ENCODE assay signal across 23 mouse cellular contexts in genomic region chr4:82283536-82283935, GRCm38 (mm10).
DNase-seq lines count a peak whose midpoint lies in the region; ATAC-seq and TF ChIP-seq lines count a peak whose summit lies in the region.
"Had no signal": no experiment of that assay in that cellular context is flagged by ENCODE, and none has a peak within 500 bp of the region (broad histone marks: within the 10 kb centered on the region; RNA-seq: fewer than 3 reads in every experiment).

No protein-coding gene starts in this region.

- H3K4me1 ChIP-seq in intestine, embryonic 14.5 days (replicated peaks; ENCODE audit: control insufficient read depth, insufficient read depth, low read length) = no peaks in the 10 kb centered on the region
- H3K4me1 ChIP-seq in intestine, embryonic 16.5 days (ENCODE audit: control insufficient read depth, insufficient read depth, low read length) = no peaks in the 10 kb centered on the region
- 0 out of 2 replicates have a peak, but pooled peaks cover 2% of the 10 kb centered on the region for H3K4me1 ChIP-seq in lung, embryonic 15.5 days
- no peaks in the 10 kb centered on the region for H3K4me1 ChIP-seq in lung, adult 2 months (ENCODE audit: control insufficient read depth, insufficient read depth, low read length)
- 0 out of 2 replicates have a peak, but pooled peaks cover 5% of the 10 kb centered on the region for H3K4me1 ChIP-seq in limb, embryonic 15.5 days
- H3K4me1 ChIP-seq in cerebellum, adult 2 months (ENCODE audit: control insufficient read depth, insufficient read depth, low read length) = no peaks in the 10 kb centered on the region
- H3K4me1 ChIP-seq: forebrain, embryonic 15.5 days; hindbrain, embryonic 12.5 days; liver, embryonic 12.5 days; midbrain, embryonic 12.5 days had no signal

- no peak for TF ChIP-seq CTCF in lung, adult 2 months (IDR thresholded peaks at IDR 0.05; ENCODE audit: insufficient read depth, low read length)
- TF ChIP-seq CTCF in cerebellum, adult 2 months (IDR thresholded peaks at IDR 0.05; ENCODE audit: borderline replicate concordance, insufficient read depth, low read depth, low read length) = no peak

- no peak overlapping the region for H3K9ac ChIP-seq in intestine, embryonic 14.5 days (ENCODE audit: low read length)
- H3K9ac ChIP-seq in intestine, embryonic 16.5 days (ENCODE audit: low read depth, low read length) = no peak overlapping the region
- no peak overlapping the region for H3K9ac ChIP-seq in lung, embryonic 15.5 days
- no peak overlapping the region for H3K9ac ChIP-seq in limb, embryonic 15.5 days
- H3K9ac ChIP-seq: forebrain, embryonic 15.5 days; heart, embryonic 13.5 days; hindbrain, embryonic 12.5 days; liver, embryonic 12.5 days; midbrain, embryonic 12.5 days had no signal

- no peaks in the 10 kb centered on the region for H3K27me3 ChIP-seq in intestine, embryonic 14.5 days (replicated peaks; ENCODE audit: control insufficient read depth, insufficient read depth, low read length)
- no peaks in the 10 kb centered on the region for H3K27me3 ChIP-seq in intestine, embryonic 16.5 days (replicated peaks; ENCODE audit: control insufficient read depth, insufficient read depth, low read length)
- H3K27me3 ChIP-seq in lung, embryonic 15.5 days = no peaks in the 10 kb centered on the region
- no peaks in the 10 kb centered on the region for H3K27me3 ChIP-seq in limb, embryonic 15.5 days
- H3K27me3 ChIP-seq in cerebellum, adult 2 months (ENCODE audit: control insufficient read depth, insufficient read depth, low read length) = no peaks in the 10 kb centered on the region
- H3K27me3 ChIP-seq: CH12.LX; forebrain, embryonic 15.5 days; heart, embryonic 13.5 days; hindbrain, embryonic 12.5 days; liver, embryonic 12.5 days; midbrain, embryonic 12.5 days had no signal

- DNase-seq in intestine, embryonic 14.5 days (ENCODE audit: low spot score) = peak; percentile 23
- DNase-seq in lung, adult 2 months = no peak
- DNase-seq in ZHBTc4 (ENCODE audit: low read depth, low spot score) = peak; percentile 27
- no peak for DNase-seq in cerebellum, adult 2 months
- DNase-seq: adrenal gland, postnatal 14 days; B cell, adult 2 months; cerebellum, adult 9-10 months; gastrocnemius, postnatal 10 days; heart, adult 18-20 months; heart, postnatal 14 days; kidney, adult 8-10 months; left cerebral cortex, postnatal 4 days; lung, postnatal 10 days had no signal

- no peak overlapping the region for H3K27ac ChIP-seq in intestine, embryonic 14.5 days (ENCODE audit: low read depth)
- no peak overlapping the region for H3K27ac ChIP-seq in intestine, embryonic 16.5 days (ENCODE audit: low read length)
- H3K27ac ChIP-seq in lung, embryonic 15.5 days = peak overlapping the region; percentile 76
- H3K27ac ChIP-seq in limb, embryonic 15.5 days = peak overlapping the region; percentile 55
- no peak overlapping the region for H3K27ac ChIP-seq in cerebellum, adult 2 months (ENCODE audit: insufficient read depth, low read length)
- H3K27ac ChIP-seq: heart, embryonic 13.5 days; hindbrain, embryonic 12.5 days; liver, embryonic 12.5 days; midbrain, embryonic 12.5 days had no signal

- H3K36me3 ChIP-seq in intestine, embryonic 14.5 days (ENCODE audit: control insufficient read depth, insufficient read depth, low read length) = no peaks in the 10 kb centered on the region
- H3K36me3 ChIP-seq in intestine, embryonic 16.5 days (ENCODE audit: control insufficient read depth, insufficient read depth, low read length) = no peaks in the 10 kb centered on the region
- no peaks in the 10 kb centered on the region for H3K36me3 ChIP-seq in lung, embryonic 15.5 days
- peaks cover 3% of the 10 kb centered on the region; the same call in 1 of the 2 replicates for H3K36me3 ChIP-seq in limb, embryonic 15.5 days
- H3K36me3 ChIP-seq: forebrain, embryonic 15.5 days; hindbrain, embryonic 12.5 days; liver, embryonic 12.5 days; midbrain, embryonic 12.5 days had no signal

- WGBS in intestine, embryonic 14.5 days = 91% methylated on average over 6 of the region's 6 CpGs
- WGBS in intestine, embryonic 16.5 days = 81% methylated on average over 6 of the region's 6 CpGs
- 58% methylated on average over 6 of the region's 6 CpGs for WGBS in lung, embryonic 15.5 days
- WGBS in lung, adult 2 months = 66% methylated on average over 6 of the region's 6 CpGs
- WGBS in limb, embryonic 15.5 days = 66% methylated on average over 6 of the region's 6 CpGs
- 85% methylated on average over 6 of the region's 6 CpGs for WGBS in cerebellum, adult 2 months

- H3K4me3 ChIP-seq in intestine, embryonic 14.5 days (ENCODE audit: low read depth, low read length) = no peak overlapping the region
- no peak overlapping the region for H3K4me3 ChIP-seq in intestine, embryonic 16.5 days (ENCODE audit: low read length)
- no peak overlapping the region for H3K4me3 ChIP-seq in lung, embryonic 15.5 days
- H3K4me3 ChIP-seq in lung, adult 2 months (replicated peaks; ENCODE audit: extremely low read depth, low read depth, low read length) = no peak overlapping the region
- no peak overlapping the region for H3K4me3 ChIP-seq in limb, embryonic 15.5 days
- no peak overlapping the region for H3K4me3 ChIP-seq in cerebellum, adult 2 months (replicated peaks; ENCODE audit: insufficient read depth, low read depth, low read length)
- H3K4me3 ChIP-seq: forebrain, embryonic 15.5 days; heart, embryonic 13.5 days; hindbrain, embryonic 12.5 days; liver, embryonic 12.5 days; midbrain, embryonic 12.5 days had no signal

- H3K4me2 ChIP-seq in intestine, embryonic 14.5 days (ENCODE audit: low read length) = no peak overlapping the region
- no peak overlapping the region for H3K4me2 ChIP-seq in intestine, embryonic 16.5 days (ENCODE audit: low read depth, low read length)
- H3K4me2 ChIP-seq in lung, embryonic 15.5 days = no peak overlapping the region
- no peak overlapping the region for H3K4me2 ChIP-seq in limb, embryonic 15.5 days
- H3K4me2 ChIP-seq: forebrain, embryonic 15.5 days; heart, embryonic 13.5 days; hindbrain, embryonic 12.5 days; liver, embryonic 12.5 days; midbrain, embryonic 12.5 days had no signal

- ATAC-seq in intestine, embryonic 14.5 days (replicated peaks; ENCODE audit: low FRiP score, low TSS enrichment, low read depth) = no peak
- ATAC-seq in intestine, embryonic 16.5 days = no peak
- peak; percentile 69; the same call in 1 of the 2 replicates for ATAC-seq in lung, embryonic 15.5 days (ENCODE audit: borderline replicate concordance, extremely low read depth, low FRiP score, low TSS enrichment)
- no peak for ATAC-seq in limb, embryonic 15.5 days (ENCODE audit: insufficient number of reproducible peaks, low FRiP score, low TSS enrichment, low read depth)
- ATAC-seq: forebrain, embryonic 15.5 days; inflammation-experienced regulatory T-cells, adult 6 months; liver, embryonic 12.5 days had no signal

- TF ChIP-seq POLR2A in lung, adult 2 months (IDR thresholded peaks at IDR 0.05; ENCODE audit: borderline replicate concordance, extremely low read depth, low read depth, low read length) = no peak
- no peak for TF ChIP-seq POLR2A in cerebellum, adult 2 months (IDR thresholded peaks at IDR 0.05; ENCODE audit: borderline replicate concordance, insufficient read depth, low read length)

- H3K9me3 ChIP-seq in intestine, embryonic 14.5 days (ENCODE audit: control insufficient read depth, low read length) = no peaks in the 10 kb centered on the region
- H3K9me3 ChIP-seq in intestine, embryonic 16.5 days (ENCODE audit: control insufficient read depth, low read length) = no peaks in the 10 kb centered on the region
- no peaks in the 10 kb centered on the region for H3K9me3 ChIP-seq in lung, embryonic 15.5 days
- H3K9me3 ChIP-seq in limb, embryonic 15.5 days = no peaks in the 10 kb centered on the region
- H3K9me3 ChIP-seq: forebrain, embryonic 15.5 days; heart, embryonic 13.5 days; hindbrain, embryonic 12.5 days; liver, embryonic 12.5 days; midbrain, embryonic 12.5 days had no signal

Comparison
In these comparisons a context has a peak if more than half of its experiments do, and no peak if none do; other contexts are left out.
1. DNase-seq: peak in intestine, embryonic 14.5 days (single experiment) and ZHBTc4 (single experiment); none in lung, adult 2 months (single experiment) and cerebellum, adult 2 months (0 of 2).
2. H3K27ac ChIP-seq: peak in lung, embryonic 15.5 days (single experiment) and limb, embryonic 15.5 days (single experiment); none in intestine, embryonic 14.5 days (single experiment), intestine, embryonic 16.5 days (single experiment) and cerebellum, adult 2 months (single experiment).